Mouse (Mus musculus) midbrain, embryonic 11.5 days (tissue): ENCODE measurements around the gene Tipin. TPM values are rescaled to one million over a fixed set of nuclear protein-coding genes. Genes with fewer than 3 reads are reported as not detected.
A peak's percentile ranks its signal among the peaks of the same experiment; 100 is the strongest.

Source experiments
- ATAC-seq: fragments of 200-750 bp; cut with Nextera tagmentation; 2 replicates; pipeline ENCODE4 v1.8.0; 2017; ENCODE audit warnings: moderate TSS enrichment, moderate library complexity; ENCODE audit not compliant: low FRiP score
- DNase-seq: peaks from one replicate; pipeline ENCODE4 v3.0.0; 2015; ENCODE audit warnings: low spot score; ENCODE audit errors: missing footprints
- H3K27ac ChIP-seq: fragments of 300-500 bp; sonication (generic); 2 replicates; pipeline ENCODE4 v1.5.1; 2014; ENCODE audit warnings: low read depth, low read length
- H3K27me3 ChIP-seq: fragments of 300-500 bp; sonication (generic); 2 replicates; pipeline ENCODE4 v1.6.1; 2014; ENCODE audit warnings: mild to moderate bottlenecking, low read length, moderate library complexity, mixed read lengths; ENCODE audit not compliant: control insufficient read depth, insufficient read depth
- H3K36me3 ChIP-seq: fragments of 300-500 bp; sonication (generic); 2 replicates; pipeline ENCODE4 v1.6.1; 2014; ENCODE audit warnings: mild to moderate bottlenecking, low read length, moderate library complexity, mixed read lengths; ENCODE audit not compliant: control insufficient read depth, insufficient read depth
- H3K4me1 ChIP-seq: fragments of 300-500 bp; sonication (generic); 2 replicates; pipeline ENCODE4 v1.6.1; 2014; ENCODE audit warnings: low read length; ENCODE audit not compliant: control insufficient read depth, insufficient read depth
- H3K4me2 ChIP-seq: fragments of 300-500 bp; sonication (generic); 2 replicates; pipeline ENCODE4 v1.6.1; 2014; ENCODE audit warnings: mild to moderate bottlenecking, moderate library complexity
- H3K4me3 ChIP-seq: fragments of 300-500 bp; sonication (generic); 2 replicates; pipeline ENCODE4 v1.5.1; 2014; ENCODE audit warnings: low read depth, low read length
- H3K9ac ChIP-seq: fragments of 300-500 bp; sonication (generic); 2 replicates; pipeline ENCODE4 v1.6.1; 2014; ENCODE audit warnings: low read length
- H3K9me3 ChIP-seq: fragments of 300-500 bp; sonication (generic); 2 replicates; pipeline ENCODE4 v1.6.1; 2016; ENCODE audit warnings: low read length; ENCODE audit not compliant: control insufficient read depth
- WGBS: fragments of 180-500 bp; shearing (Covaris S2); extraction: QIAGEN DNeasy Blood & Tissue Kit; methylation state at CpG from one replicate; pipeline ENCODE4 v1.1.7; 2014; 5-methylcytosine and 5-hydroxymethylcytosine counted together
- polyA plus RNA-seq: library from polyadenylated mRNA; unstranded; fragments of >200 nt; fragmentation: Nextera tagmentation; extraction: Ambion mirVana; gene quantifications from 2 replicates; pipeline ENCODE4 v1.2.1, GENCODE M21; 2014

Gene Tipin
- polyA plus RNA-seq, 1 experiment from 2014 or later, result 286 TPM

GRCm38 (mm10) chr9:64314696-64315095 is 33.3 kb downstream of the Tipin start:
- DNase-seq, result peak; percentile 56
- no peak overlapping the region for H3K9ac ChIP-seq
- no peak overlapping the region for H3K27ac ChIP-seq
- no peaks in the 10 kb centered on the region for H3K9me3 ChIP-seq
- H3K36me3 ChIP-seq, result no peaks in the 10 kb centered on the region; the same call in none of the 2 replicates
- ATAC-seq, result no peak
- WGBS, result 92% methylated on average over 6 of the region's 6 CpGs
- no peak overlapping the region for H3K4me2 ChIP-seq
- no peaks in the 10 kb centered on the region for H3K4me1 ChIP-seq
- H3K27me3 ChIP-seq, result no peaks in the 10 kb centered on the region
- no peak overlapping the region for H3K4me3 ChIP-seq

DNA sequence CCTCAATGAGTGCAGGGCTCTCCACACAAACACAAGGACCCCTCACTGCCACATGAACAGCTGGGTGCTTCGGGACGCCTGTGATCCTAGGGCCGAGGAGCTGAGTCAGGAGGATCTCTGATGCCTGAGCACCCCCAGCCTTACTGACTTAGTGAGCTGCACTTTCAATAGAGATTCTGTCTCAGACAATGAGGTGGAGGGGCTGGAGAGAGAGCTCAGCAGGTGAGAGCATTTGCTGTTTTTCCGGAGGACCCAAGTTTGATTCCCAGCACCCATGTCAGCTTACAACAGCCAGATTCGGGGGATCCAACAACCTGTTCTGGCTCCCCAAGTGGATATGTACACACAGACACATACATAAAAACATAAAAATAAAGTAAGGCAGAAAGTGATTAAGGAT is 35.6 kb downstream of the Tipin start:
- H3K4me3 ChIP-seq, result no peak overlapping the region
- no peaks in the 10 kb centered on the region for H3K4me1 ChIP-seq
- no peak overlapping the region for H3K9ac ChIP-seq
- ATAC-seq, result no peak
- no peak overlapping the region for H3K27ac ChIP-seq
- 96% methylated on average over 5 of the region's 5 CpGs for WGBS
- H3K27me3 ChIP-seq, result no peaks in the 10 kb centered on the region
- no peak overlapping the region for H3K4me2 ChIP-seq
- no peaks in the 10 kb centered on the region; the same call in 1 of the 2 replicates for H3K36me3 ChIP-seq
- DNase-seq, result peak; percentile 59
- H3K9me3 ChIP-seq, result no peaks in the 10 kb centered on the region

DNA sequence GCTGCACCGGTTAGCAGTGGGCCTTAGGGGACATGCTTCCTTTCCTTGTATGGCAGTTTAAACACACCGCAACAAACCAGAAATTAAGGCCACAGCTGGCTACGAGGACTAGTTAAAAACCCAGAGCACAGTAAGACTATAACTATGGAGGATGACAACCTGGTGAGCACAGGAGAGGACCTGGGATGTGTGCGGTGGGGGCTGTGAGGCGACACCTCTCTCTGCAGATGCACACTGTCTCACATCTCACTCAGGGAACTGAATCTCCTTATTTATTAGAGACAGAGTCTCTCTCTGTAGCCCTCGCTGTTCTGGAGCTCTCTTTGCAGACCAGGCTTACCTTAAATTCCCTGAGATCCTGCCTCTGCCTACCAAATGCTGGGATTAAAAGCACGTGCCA is 42.6 kb downstream of the Tipin start:
- H3K4me1 ChIP-seq, result no peaks in the 10 kb centered on the region
- no peak overlapping the region for H3K27ac ChIP-seq
- WGBS, result 88% methylated on average over 7 of the region's 7 CpGs
- H3K27me3 ChIP-seq, result no peaks in the 10 kb centered on the region
- DNase-seq, result peak; percentile 56
- no peaks in the 10 kb centered on the region for H3K9me3 ChIP-seq
- no peak overlapping the region for H3K4me3 ChIP-seq
- H3K36me3 ChIP-seq, result no peaks in the 10 kb centered on the region; the same call in 1 of the 2 replicates
- no peak overlapping the region for H3K4me2 ChIP-seq
- no peak overlapping the region for H3K9ac ChIP-seq
- ATAC-seq, result no peak

DNA sequence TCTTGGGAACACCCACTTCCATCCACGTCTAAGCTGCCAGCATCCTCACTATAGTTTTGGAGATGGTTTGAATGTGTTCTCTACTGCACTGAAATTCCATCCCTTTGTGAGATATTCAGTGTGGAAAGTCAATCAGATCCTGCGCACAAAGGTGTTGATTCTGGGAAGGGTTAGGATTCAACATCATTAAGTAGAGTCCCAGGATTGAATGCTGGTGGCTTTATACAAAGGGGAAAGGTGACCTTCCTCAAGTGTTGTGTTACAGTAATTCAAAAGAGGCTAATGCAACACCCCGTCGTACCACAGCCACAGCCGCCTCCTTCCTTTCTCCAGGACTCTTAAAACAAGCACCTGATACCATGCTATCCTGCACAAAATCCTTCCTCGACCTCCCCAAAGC is 54.4 kb downstream of the Tipin start:
- no peak for ATAC-seq
- 89% methylated on average over 6 of the region's 6 CpGs for WGBS
- Histone ChIP-seq H3K4me1 (peaks cover 8% of the 10 kb centered on the region), H3K4me3 (no peak overlapping the region), H3K9me3 (no peaks in the 10 kb centered on the region), H3K9ac (no peak overlapping the region), H3K27ac (no peak overlapping the region), H3K27me3 (no peaks in the 10 kb centered on the region), H3K36me3 (no peaks in the 10 kb centered on the region), H3K4me2 (no peak overlapping the region)
- DNase-seq, result no peak

DNA sequence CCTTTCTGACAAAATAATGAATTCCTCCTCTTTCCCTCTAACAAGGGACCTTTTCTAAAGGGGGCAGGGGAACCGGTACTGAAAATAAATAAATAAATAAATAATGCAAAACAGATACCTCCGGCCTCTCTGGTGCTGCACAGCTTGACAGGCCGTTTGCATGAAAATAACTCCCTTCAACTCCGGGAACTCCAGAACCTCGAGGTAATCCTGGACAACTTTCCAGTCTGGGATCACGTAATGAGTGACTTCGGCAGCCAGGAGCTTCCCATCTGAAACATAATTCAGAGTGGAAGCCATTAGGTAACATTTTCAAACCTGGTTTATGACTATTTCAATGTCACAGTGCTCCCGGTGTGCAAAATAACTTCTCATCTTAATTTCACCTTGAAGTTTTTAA is 58.0 kb downstream of the Tipin start:
- WGBS, result 24% methylated on average over 8 of the region's 8 CpGs
- H3K4me3 ChIP-seq, result no peak overlapping the region
- no peaks in the 10 kb centered on the region for H3K36me3 ChIP-seq
- DNase-seq (peak; percentile 85), ATAC-seq (no peak)
- peak overlapping the region; percentile 78; the same call in 1 of the 2 replicates for H3K4me2 ChIP-seq
- H3K9me3 ChIP-seq, result no peaks in the 10 kb centered on the region
- no peaks in the 10 kb centered on the region for H3K27me3 ChIP-seq
- H3K4me1 ChIP-seq, result peaks cover 8% of the 10 kb centered on the region
- H3K27ac ChIP-seq, result no peak overlapping the region
- H3K9ac ChIP-seq, result 0 out of 2 replicates have a peak overlapping the region, but pooled peaks have one; percentile 9

- Histone ChIP-seq H3K9ac (peak overlapping the region; percentile 100), H3K4me2 (peak overlapping the region; percentile 78), H3K27ac (peak overlapping the region; percentile 99), H3K36me3 (no peaks in the 10 kb centered on the region), H3K4me1 (peaks cover 8% of the 10 kb centered on the region), H3K4me3 (peak overlapping the region; percentile 55), H3K9me3 (no peaks in the 10 kb centered on the region), H3K27me3 (no peaks in the 10 kb centered on the region)
- DNase-seq (peak; percentile 99), ATAC-seq (peak; percentile 92)
- WGBS, result under 1% methylated on average over 79 of the region's 85 CpGs
Measured at GRCm38 (mm10) chr9:64340351-64341253, 59.2 kb downstream of the Tipin start.

DNA sequence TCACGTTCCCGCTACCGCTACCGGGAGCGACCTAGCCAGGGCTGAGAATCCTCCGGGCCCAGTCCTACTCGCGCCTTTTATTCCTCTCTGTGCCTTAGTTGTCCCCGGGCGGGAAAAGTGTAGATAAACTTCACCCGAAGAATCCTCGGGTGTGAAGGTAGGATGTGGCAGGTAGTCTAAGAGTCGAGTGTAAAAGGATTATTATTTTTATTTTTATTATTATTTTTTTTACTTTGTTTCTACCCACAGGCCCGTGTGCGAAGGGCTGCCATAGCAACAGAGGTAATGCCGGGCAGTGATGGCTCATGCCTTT is 59.8 kb downstream of the Tipin start, which contains the start of gene Dis3l:
Gene Dis3l, minus strand, starts transcription at position 35 of the 313 bp plus-strand sequence.
- Histone ChIP-seq H3K27me3 (no peaks in the 10 kb centered on the region), H3K9me3 (no peaks in the 10 kb centered on the region), H3K36me3 (no peaks in the 10 kb centered on the region), H3K4me3 (peak within 1 kb of the TSS; percentile 55), H3K27ac (peak within 1 kb of the TSS; percentile 99), H3K4me1 (peaks cover 8% of the 10 kb centered on the region), H3K9ac (peak within 1 kb of the TSS; percentile 100), H3K4me2 (peak within 1 kb of the TSS; percentile 78)
- 19% methylated on average over 16 of the region's 16 CpGs for WGBS
- DNase-seq, result no peak
- ATAC-seq, result no peak

DNA sequence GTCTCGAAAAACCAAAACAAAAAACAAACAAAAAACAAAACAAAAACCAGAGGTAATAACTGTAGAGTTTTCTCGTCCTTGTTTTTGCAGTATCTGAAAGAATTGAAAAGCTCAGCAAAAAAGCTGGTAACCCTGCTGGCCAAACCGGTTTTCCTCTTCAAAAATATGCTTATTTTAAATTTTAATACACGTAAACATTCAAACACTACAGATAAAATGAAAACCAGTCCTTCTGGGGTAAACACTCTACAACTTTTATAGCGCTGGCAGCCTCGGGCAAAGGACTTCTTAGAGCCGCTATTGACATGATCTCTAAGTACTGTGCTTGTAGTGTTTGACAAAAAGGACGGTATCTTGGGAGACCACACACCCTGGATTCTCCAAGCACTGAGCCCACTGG is 60.3 kb downstream of the Tipin start:
- Histone ChIP-seq H3K4me3 (no peak overlapping the region), H3K27me3 (no peaks in the 10 kb centered on the region), H3K9ac (no peak overlapping the region), H3K27ac (no peak overlapping the region), H3K4me2 (no peak overlapping the region), H3K9me3 (no peaks in the 10 kb centered on the region), H3K36me3 (no peaks in the 10 kb centered on the region), H3K4me1 (peaks cover 8% of the 10 kb centered on the region)
- ATAC-seq (no peak), DNase-seq (peak; percentile 82)
- 89% methylated on average over 8 of the region's 8 CpGs for WGBS

DNA sequence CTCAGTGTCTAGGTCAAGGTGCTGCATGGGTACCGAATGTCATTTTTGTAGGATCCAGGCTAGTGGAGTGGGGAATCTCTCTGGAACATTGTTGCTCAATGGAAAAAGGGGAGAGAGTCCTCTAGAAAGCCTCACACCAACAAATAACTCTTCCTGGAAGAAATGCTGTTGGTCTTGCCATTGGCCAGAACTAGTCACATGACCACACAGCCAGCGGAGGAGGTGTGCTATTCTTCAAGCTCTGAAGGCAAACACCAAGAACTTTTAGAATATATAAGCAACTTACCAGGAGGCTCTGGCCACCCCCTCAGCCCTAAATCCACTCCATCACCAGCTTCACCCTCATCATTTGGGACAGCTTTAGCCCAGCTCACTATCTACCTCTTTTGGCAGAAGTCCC is 62.3 kb downstream of the Tipin start:
- no peak overlapping the region for H3K27ac ChIP-seq
- no peak for ATAC-seq
- no peak overlapping the region for H3K9ac ChIP-seq
- no peak overlapping the region for H3K4me2 ChIP-seq
- no peaks in the 10 kb centered on the region for H3K27me3 ChIP-seq
- WGBS, result 84% methylated on average over 2 of the region's 2 CpGs
- peaks cover 8% of the 10 kb centered on the region for H3K4me1 ChIP-seq
- DNase-seq, result peak; percentile 57
- H3K36me3 ChIP-seq, result no peaks in the 10 kb centered on the region
- H3K4me3 ChIP-seq, result no peak overlapping the region
- no peaks in the 10 kb centered on the region for H3K9me3 ChIP-seq
